Mouse (Mus musculus) lung, postnatal 0 days (tissue): ENCODE data around the gene Wfdc3. TPM values are rescaled to one million over a fixed set of nuclear protein-coding genes. Genes with fewer than 3 reads are reported as not detected.
A peak's percentile ranks its signal among the peaks of the same experiment; 100 is the strongest.

Source experiments
- ATAC-seq: fragments of 200-750 bp; cut with Nextera tagmentation; 2 replicates; pipeline ENCODE4 v1.8.0; 2017; ENCODE audit warnings: moderate library complexity
- DNase-seq: peaks from one replicate; pipeline ENCODE4 v3.0.0-alpha.2; 2016; ENCODE audit warnings: low spot score
- H3K27ac ChIP-seq: fragments of 300-500 bp; sonication (generic); 2 replicates; pipeline ENCODE4 v1.5.1; 2014; ENCODE audit warnings: antibody characterized with exemption, mild to moderate bottlenecking, low read length, mixed read lengths
- H3K27me3 ChIP-seq: fragments of 300-500 bp; sonication (generic); replicated peaks from 2 replicates; pipeline ENCODE4 v1.6.1; 2014; ENCODE audit warnings: low read length, mixed read lengths; ENCODE audit not compliant: insufficient read depth
- H3K36me3 ChIP-seq: fragments of 300-500 bp; sonication (generic); 2 replicates; pipeline ENCODE4 v1.6.1; 2014; ENCODE audit warnings: low read length, mixed read lengths; ENCODE audit not compliant: insufficient read depth
- H3K4me1 ChIP-seq: fragments of 300-500 bp; sonication (generic); 2 replicates; pipeline ENCODE4 v1.6.1; 2014; ENCODE audit warnings: antibody characterized with exemption, low read depth, low read length, mixed read lengths; ENCODE audit not compliant: insufficient read depth
- H3K4me2 ChIP-seq: fragments of 300-500 bp; sonication (generic); replicated peaks from 2 replicates; pipeline ENCODE4 v1.6.1; 2014; ENCODE audit warnings: low read depth, mild to moderate bottlenecking, low read length, moderate library complexity, mixed read lengths
- H3K4me3 ChIP-seq: fragments of 300-500 bp; sonication (generic); 2 replicates; pipeline ENCODE4 v1.5.1; 2014; ENCODE audit warnings: low read depth, low read length
- H3K9ac ChIP-seq: fragments of 300-500 bp; sonication (generic); replicated peaks from 2 replicates; pipeline ENCODE4 v1.6.1; 2014; ENCODE audit warnings: low read depth, mild to moderate bottlenecking
- H3K9me3 ChIP-seq: fragments of 300-500 bp; sonication (generic); 2 replicates; pipeline ENCODE4 v1.6.1; 2016; ENCODE audit warnings: low read length, mixed read lengths
- CTCF ChIP-seq: IDR thresholded peaks from 2 replicates; pipeline ENCODE4 v1.5.1; 2016; ENCODE audit warnings: antibody characterized with exemption, mild to moderate bottlenecking
- EP300 ChIP-seq: IDR thresholded peaks from 2 replicates; pipeline ENCODE4 v1.6.1; 2016; ENCODE audit warnings: antibody characterized with exemption, mild to moderate bottlenecking, control low read depth
- WGBS: fragments of 180-500 bp; shearing (Covaris S2); extraction: QIAGEN DNeasy Blood & Tissue Kit; methylation state at CpG from one replicate; pipeline ENCODE4 v1.1.7; 2014; 5-methylcytosine and 5-hydroxymethylcytosine counted together
- polyA plus RNA-seq: library from polyadenylated mRNA; unstranded; fragments of >200 nt; fragmentation: Nextera tagmentation; extraction: Ambion mirVana; gene quantifications from 2 replicates; pipeline ENCODE4 v1.2.1, GENCODE M21; 2015

Gene Wfdc3
- polyA plus RNA-seq, 1 experiment from 2014 or later, result 6.4 TPM

- Histone ChIP-seq H3K27ac (no peak overlapping the region), H3K36me3 (no peaks in the 10 kb centered on the region; the same call in 1 of the 2 replicates), H3K9me3 (no peaks in the 10 kb centered on the region), H3K4me3 (peak overlapping the region; percentile 72), H3K27me3 (no peaks in the 10 kb centered on the region), H3K4me2 (peak overlapping the region; percentile 98), H3K4me1 (peaks cover 8% of the 10 kb centered on the region), H3K9ac (peak overlapping the region; percentile 47; the same call in 1 of the 2 replicates)
- ATAC-seq (no peak), DNase-seq (no peak)
- 2% methylated on average over 15 of the region's 15 CpGs for WGBS
- TF ChIP-seq CTCF, result no peak
- TF ChIP-seq EP300, result no peak
Observed at GRCm38 (mm10) chr2:164770279-164770678, 24.5 kb upstream of the Wfdc3 start.

- DNase-seq, result peak; percentile 99
- Histone ChIP-seq H3K9me3 (no peaks in the 10 kb centered on the region), H3K4me2 (peak within 1 kb of the TSS; percentile 98), H3K9ac (peak within 1 kb of the TSS; percentile 47), H3K36me3 (no peaks in the 10 kb centered on the region; the same call in 1 of the 2 replicates), H3K27ac (no peak within 1 kb of the TSS), H3K4me1 (peaks cover 8% of the 10 kb centered on the region), H3K4me3 (peak within 1 kb of the TSS; percentile 72), H3K27me3 (no peaks in the 10 kb centered on the region)
- peak; percentile 100 for ATAC-seq
- TF ChIP-seq CTCF, result peak; percentile 46
- TF ChIP-seq EP300, result peak; percentile 81
- 3% methylated on average over 53 of the region's 53 CpGs for WGBS
Observed at GRCm38 (mm10) chr2:164769258-164770037, 23.7 kb upstream of the Wfdc3 start, which contains the start of gene Ube2c. TSS of gene Ube2c (plus strand) at chr2:164769898.

- Histone ChIP-seq H3K9ac (no peak overlapping the region), H3K4me1 (peaks cover 8% of the 10 kb centered on the region), H3K9me3 (no peaks in the 10 kb centered on the region), H3K36me3 (peaks cover 4% of the 10 kb centered on the region), H3K27ac (no peak overlapping the region), H3K4me3 (no peak overlapping the region), H3K27me3 (no peaks in the 10 kb centered on the region), H3K4me2 (no peak overlapping the region)
- ATAC-seq, result no peak
- TF ChIP-seq EP300, result no peak
- no peak for TF ChIP-seq CTCF
- DNase-seq, result no peak
- WGBS, result 88% methylated on average over 15 of the region's 15 CpGs
Observed at GRCm38 (mm10) chr2:164767812-164768540, 22.2 kb upstream of the Wfdc3 start.

GRCm38 (mm10) chr2:164765841-164766240 is 20.1 kb upstream of the Wfdc3 start:
- Histone ChIP-seq H3K27me3 (no peaks in the 10 kb centered on the region), H3K9ac (no peak overlapping the region), H3K27ac (no peak overlapping the region), H3K4me1 (peaks cover 8% of the 10 kb centered on the region), H3K4me3 (no peak overlapping the region), H3K36me3 (peaks cover 13% of the 10 kb centered on the region), H3K9me3 (no peaks in the 10 kb centered on the region), H3K4me2 (no peak overlapping the region)
- DNase-seq (no peak), ATAC-seq (no peak)
- WGBS, result 70% methylated on average over 3 of the region's 3 CpGs
- TF ChIP-seq CTCF (no peak), EP300 (no peak)

- TF ChIP-seq CTCF (no peak), EP300 (no peak)
- no peak for ATAC-seq
- peaks cover 28% of the 10 kb centered on the region for H3K36me3 ChIP-seq
- H3K27me3 ChIP-seq, result no peaks in the 10 kb centered on the region
- H3K9ac ChIP-seq, result no peak overlapping the region
- no peak overlapping the region for H3K4me2 ChIP-seq
- WGBS, result 72% methylated on average over 7 of the region's 7 CpGs
- H3K4me3 ChIP-seq, result no peak overlapping the region
- no peaks in the 10 kb centered on the region for H3K9me3 ChIP-seq
- no peak for DNase-seq
- no peak overlapping the region for H3K27ac ChIP-seq
- H3K4me1 ChIP-seq, result no peaks in the 10 kb centered on the region
Observed at GRCm38 (mm10) chr2:164762593-164762992, 16.9 kb upstream of the Wfdc3 start.

- H3K9me3 ChIP-seq, result no peaks in the 10 kb centered on the region
- H3K9ac ChIP-seq, result no peak overlapping the region
- H3K4me1 ChIP-seq, result no peaks in the 10 kb centered on the region
- H3K27me3 ChIP-seq, result no peaks in the 10 kb centered on the region
- H3K4me2 ChIP-seq, result no peak overlapping the region
- ATAC-seq, result no peak
- WGBS, result 99% methylated on average over 4 of the region's 4 CpGs
- TF ChIP-seq CTCF, result no peak
- no peak for TF ChIP-seq EP300
- H3K36me3 ChIP-seq, result peaks cover 28% of the 10 kb centered on the region
- H3K27ac ChIP-seq, result no peak overlapping the region
- no peak overlapping the region for H3K4me3 ChIP-seq
- no peak for DNase-seq
Observed at GRCm38 (mm10) chr2:164761971-164762370, 16.2 kb upstream of the Wfdc3 start.
